Mouse (Mus musculus): ENCODE measurements around the gene Psmd3. TPM values are rescaled to one million over a fixed set of nuclear protein-coding genes. Genes with fewer than 3 reads are reported as not detected.
"Not testable (repeated sequence)": the region's sequence is repeated elsewhere in the genome, so short reads cannot be mapped to it uniquely, and the experiment has no call there.

The Psmd3 gene
- total and polyA plus RNA-seq, 2 experiments from 2014 or later = 129 to 182 TPM

GRCm38 (mm10) chr11:98730727-98731126 is 48.4 kb downstream of the Psmd3 start:
- Histone ChIP-seq H3K9ac (replicated peaks; ENCODE audit: low read length, poor library complexity, severe bottlenecking) (no peak overlapping the region), H3K9me3 (ENCODE audit: low read length) (no peaks in the 10 kb centered on the region), H3K27me3 (ENCODE audit: insufficient read depth, low read length) (no peaks in the 10 kb centered on the region), H3K4me2 (ENCODE audit: low read depth, low read length, poor library complexity, severe bottlenecking) (no peak overlapping the region), H3K4me1 (ENCODE audit: insufficient read depth, low read length) (0 out of 2 replicates have a peak, but pooled peaks cover 3% of the 10 kb centered on the region), H3K27ac (ENCODE audit: low read depth, low read length) (no peak overlapping the region), H3K4me3 (ENCODE audit: low read depth, low read length) (no peak overlapping the region), H3K36me3 (ENCODE audit: insufficient read depth, low read length) (peaks cover 3% of the 10 kb centered on the region; the same call in 1 of the 2 replicates)
- 50% methylated on average over 4 of the region's 4 CpGs for WGBS
- no peak for TF ChIP-seq CTCF (IDR thresholded peaks at IDR 0.05)
- ATAC-seq (ENCODE audit: low FRiP score) (no peak), DNase-seq (ENCODE audit: low spot score) (no peak)

- ATAC-seq (ENCODE audit: low FRiP score) (no peak), DNase-seq (ENCODE audit: low spot score) (peak; percentile 83)
- H3K4me3 ChIP-seq (ENCODE audit: low read depth, low read length) = no peak overlapping the region
- 35% methylated on average over 5 of the region's 5 CpGs for WGBS
- no peaks in the 10 kb centered on the region for H3K27me3 ChIP-seq (ENCODE audit: insufficient read depth, low read length)
- 0 out of 2 replicates have a peak, but pooled peaks cover under 1% of the 10 kb centered on the region for H3K36me3 ChIP-seq (ENCODE audit: insufficient read depth, low read length)
- H3K9me3 ChIP-seq (ENCODE audit: low read length) = no peaks in the 10 kb centered on the region
- H3K9ac ChIP-seq (replicated peaks; ENCODE audit: low read length, poor library complexity, severe bottlenecking) = no peak overlapping the region
- H3K27ac ChIP-seq (ENCODE audit: low read depth, low read length) = no peak overlapping the region
- no peak overlapping the region for H3K4me2 ChIP-seq (ENCODE audit: low read depth, low read length, poor library complexity, severe bottlenecking)
- H3K4me1 ChIP-seq (ENCODE audit: insufficient read depth, low read length) = 0 out of 2 replicates have a peak, but pooled peaks cover 3% of the 10 kb centered on the region
- no peak for TF ChIP-seq CTCF (IDR thresholded peaks at IDR 0.05)
These were observed 48.8 kb downstream of the Psmd3 start for GRCm38 (mm10) chr11:98731134-98731533.

DNA sequence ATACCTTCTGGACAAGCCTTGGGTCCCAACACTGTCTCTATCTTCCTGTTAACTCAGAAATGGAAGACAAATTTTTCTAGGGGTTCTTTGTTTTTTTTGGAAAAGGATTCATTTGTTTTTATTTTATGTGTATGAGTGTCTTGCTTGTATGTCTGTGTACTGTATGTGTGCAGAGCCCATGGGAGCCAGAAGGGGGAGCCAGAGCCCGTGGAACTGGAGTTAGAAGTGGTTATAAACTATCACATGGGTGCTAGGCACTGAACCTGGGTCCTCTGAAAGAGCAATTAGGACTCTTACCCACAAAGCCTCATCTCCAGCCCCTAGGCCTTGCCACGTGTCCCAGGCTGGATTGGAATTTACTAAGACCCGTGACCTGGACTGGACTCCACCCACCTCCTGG is 51.7 kb downstream of the Psmd3 start:
- Histone ChIP-seq H3K9me3 (ENCODE audit: low read length) (no peaks in the 10 kb centered on the region), H3K4me3 (ENCODE audit: low read depth, low read length) (no peak overlapping the region), H3K4me2 (ENCODE audit: low read depth, low read length, poor library complexity, severe bottlenecking) (no peak overlapping the region), H3K36me3 (ENCODE audit: insufficient read depth, low read length) (no peaks in the 10 kb centered on the region), H3K4me1 (ENCODE audit: insufficient read depth, low read length) (peaks cover 3% of the 10 kb centered on the region), H3K27ac (ENCODE audit: low read depth, low read length) (no peak overlapping the region), H3K27me3 (ENCODE audit: insufficient read depth, low read length) (no peaks in the 10 kb centered on the region), H3K9ac (replicated peaks; ENCODE audit: low read length, poor library complexity, severe bottlenecking) (no peak overlapping the region)
- TF ChIP-seq CTCF (IDR thresholded peaks at IDR 0.05) = peak; percentile 35
- WGBS = 76% methylated on average over 3 of the region's 3 CpGs
- ATAC-seq (ENCODE audit: low FRiP score) (no peak), DNase-seq (ENCODE audit: low spot score) (no peak)

- no peak overlapping the region for H3K4me2 ChIP-seq (ENCODE audit: low read depth, low read length, poor library complexity, severe bottlenecking)
- H3K9me3 ChIP-seq (ENCODE audit: low read length) = no peaks in the 10 kb centered on the region
- no peak overlapping the region for H3K9ac ChIP-seq (replicated peaks; ENCODE audit: low read length, poor library complexity, severe bottlenecking)
- WGBS = 91% methylated on average over 4 of the region's 4 CpGs
- H3K4me3 ChIP-seq (ENCODE audit: low read depth, low read length) = no peak overlapping the region
- H3K27me3 ChIP-seq (ENCODE audit: insufficient read depth, low read length) = no peaks in the 10 kb centered on the region
- ATAC-seq (ENCODE audit: low FRiP score) (no peak), DNase-seq (ENCODE audit: low spot score) (no peak)
- no peaks in the 10 kb centered on the region for H3K36me3 ChIP-seq (ENCODE audit: insufficient read depth, low read length)
- no peak for TF ChIP-seq CTCF (IDR thresholded peaks at IDR 0.05)
- H3K27ac ChIP-seq (ENCODE audit: low read depth, low read length) = no peak overlapping the region
- H3K4me1 ChIP-seq (ENCODE audit: insufficient read depth, low read length) = peaks cover 9% of the 10 kb centered on the region
These were observed 52.8 kb downstream of the Psmd3 start for GRCm38 (mm10) chr11:98735111-98735510.

- H3K4me1 ChIP-seq (ENCODE audit: insufficient read depth, low read length) = peaks cover 9% of the 10 kb centered on the region
- no peaks in the 10 kb centered on the region for H3K27me3 ChIP-seq (ENCODE audit: insufficient read depth, low read length)
- H3K9me3 ChIP-seq (ENCODE audit: low read length) = no peaks in the 10 kb centered on the region
- H3K4me2 ChIP-seq (ENCODE audit: low read depth, low read length, poor library complexity, severe bottlenecking) = no peak overlapping the region
- H3K9ac ChIP-seq (replicated peaks; ENCODE audit: low read length, poor library complexity, severe bottlenecking) = no peak overlapping the region
- 85% methylated on average over 1 of the region's 1 CpGs for WGBS
- no peaks in the 10 kb centered on the region for H3K36me3 ChIP-seq (ENCODE audit: insufficient read depth, low read length)
- TF ChIP-seq CTCF (IDR thresholded peaks at IDR 0.05) = no peak
- DNase-seq (ENCODE audit: low spot score) = no peak
- no peak overlapping the region for H3K4me3 ChIP-seq (ENCODE audit: low read depth, low read length)
- H3K27ac ChIP-seq (ENCODE audit: low read depth, low read length) = no peak overlapping the region
- ATAC-seq (ENCODE audit: low FRiP score) = no peak
These were observed 53.8 kb downstream of the Psmd3 start for GRCm38 (mm10) chr11:98736176-98736575.

DNA sequence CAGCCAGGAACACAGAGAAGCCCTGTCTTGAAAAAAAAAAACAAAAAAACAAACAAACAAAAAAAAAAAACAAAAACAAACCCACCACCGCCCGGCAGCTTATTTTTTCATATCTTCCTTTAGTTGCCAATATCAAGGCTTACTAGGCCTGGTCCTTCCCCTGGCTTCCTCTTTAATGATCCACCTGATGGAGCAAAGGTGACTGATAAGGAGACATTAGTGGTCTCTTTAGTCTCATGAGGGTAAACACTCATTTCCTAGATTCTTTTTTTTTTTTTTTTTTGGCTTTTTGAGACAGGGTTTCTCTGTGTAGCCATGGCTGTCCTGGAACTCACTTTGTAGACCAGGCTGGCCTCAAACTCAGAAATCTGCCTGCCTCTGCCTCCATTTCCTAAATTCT is 54.9 kb downstream of the Psmd3 start:
- not testable (repeated sequence) for H3K27me3 ChIP-seq (ENCODE audit: insufficient read depth, low read length); ATAC-seq (ENCODE audit: low FRiP score); H3K27ac ChIP-seq (ENCODE audit: low read depth, low read length); H3K4me3 ChIP-seq (ENCODE audit: low read depth, low read length); DNase-seq (ENCODE audit: low spot score); H3K4me1 ChIP-seq (ENCODE audit: insufficient read depth, low read length); H3K9me3 ChIP-seq (ENCODE audit: low read length); H3K4me2 ChIP-seq (ENCODE audit: low read depth, low read length, poor library complexity, severe bottlenecking); H3K36me3 ChIP-seq (ENCODE audit: insufficient read depth, low read length); H3K9ac ChIP-seq (replicated peaks; ENCODE audit: low read length, poor library complexity, severe bottlenecking)
- WGBS = 97% methylated on average over 2 of the region's 2 CpGs
